Mouse (Mus musculus) urinary bladder, postnatal 25 days (tissue): ENCODE data around the gene Tuba1a.
"Not testable (repeated sequence)": the region's sequence is repeated elsewhere in the genome, so short reads cannot be mapped to it uniquely, and the experiment has no call there.

ENCODE experiments used
- DNase-seq: peaks from one replicate; pipeline ENCODE4 v3.0.0; 2022; ENCODE audit warnings: low spot score

The Tuba1a gene

GRCm38 (mm10) chr15:98954425-98955253 lies 1.1 kb upstream of the Tuba1a start:
- DNase-seq = no peak

DNA sequence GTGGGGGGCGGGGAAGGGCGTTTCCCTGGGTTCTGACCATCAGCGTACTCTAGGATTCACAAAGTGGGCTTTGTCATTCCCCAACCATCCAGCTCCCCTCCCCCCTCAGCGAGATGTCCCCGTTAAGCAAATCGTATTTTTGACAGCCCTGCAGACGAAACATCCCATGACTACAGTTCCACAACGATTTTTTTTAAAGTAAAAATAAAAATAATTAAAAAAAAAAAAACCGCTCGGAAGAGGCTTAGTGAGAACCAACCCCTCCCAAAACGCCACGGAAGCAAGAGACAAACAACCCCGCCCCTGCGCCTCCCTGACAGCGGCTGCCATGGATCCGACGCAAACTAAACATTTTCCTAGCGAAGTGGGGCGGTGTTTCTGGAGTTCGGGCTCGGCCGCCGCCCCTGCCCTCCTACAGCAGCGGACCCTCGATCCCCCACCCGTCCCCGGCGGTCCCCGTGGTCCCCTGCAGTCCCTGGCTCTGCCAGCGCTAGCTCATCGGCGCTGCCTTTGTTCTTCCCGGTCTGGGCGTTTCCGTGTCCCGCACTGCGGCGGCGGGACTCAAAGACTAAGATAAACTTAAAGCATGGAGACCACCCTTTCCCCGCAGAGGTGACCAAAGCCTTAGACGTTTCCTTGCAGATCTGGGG lies 627 bp downstream of the Tuba1a start:
- peak; percentile 46 for DNase-seq

- no peak for DNase-seq
Measured at GRCm38 (mm10) chr15:98952063-98952455, 1.4 kb downstream of the Tuba1a start.

- not testable (repeated sequence) for DNase-seq
Measured at GRCm38 (mm10) chr15:98951122-98952062, 2.1 kb downstream of the Tuba1a start.

- no peak for DNase-seq
Measured at GRCm38 (mm10) chr15:98949607-98949892, 4.0 kb downstream of the Tuba1a start.

GRCm38 (mm10) chr15:98948857-98949606 lies 4.5 kb downstream of the Tuba1a start:
- no peak for DNase-seq

GRCm38 (mm10) chr15:98948382-98948781 lies 5.1 kb downstream of the Tuba1a start:
- DNase-seq = no peak

GRCm38 (mm10) chr15:98947884-98948283 lies 5.6 kb downstream of the Tuba1a start:
- DNase-seq = no peak

- DNase-seq = no peak
Measured at GRCm38 (mm10) chr15:98943133-98943532, 10.4 kb downstream of the Tuba1a start.

- no peak for DNase-seq
Measured at GRCm38 (mm10) chr15:98942081-98942480, 11.4 kb downstream of the Tuba1a start.

DNA sequence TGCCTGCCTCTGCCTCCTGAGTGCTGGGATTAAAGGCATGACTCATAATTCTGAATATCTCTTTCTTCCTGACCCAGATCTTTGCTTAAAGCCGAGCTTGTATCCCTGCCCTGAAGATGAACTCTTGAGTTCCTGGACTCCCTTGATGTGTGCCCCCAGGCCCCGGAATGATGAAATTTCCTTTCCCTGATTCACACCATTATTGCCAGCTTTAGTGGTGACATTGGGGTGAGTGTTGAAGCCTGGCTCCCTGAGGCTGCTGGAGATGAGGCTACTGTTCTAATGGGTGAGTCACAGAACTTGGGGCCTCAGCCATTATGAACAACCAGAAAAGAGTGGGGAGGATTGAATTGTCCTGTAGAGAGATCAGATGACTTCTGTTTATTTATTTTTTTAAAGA lies 12.0 kb downstream of the Tuba1a start:
- DNase-seq = no peak

- no peak for DNase-seq
Measured at GRCm38 (mm10) chr15:98940816-98941215, 12.7 kb downstream of the Tuba1a start.

- peak; percentile 87 for DNase-seq
Measured at GRCm38 (mm10) chr15:98934217-98934839, 19.2 kb downstream of the Tuba1a start, which contains the start of gene Tuba1b. TSS of gene Tuba1b (minus strand) at chr15:98934565.

GRCm38 (mm10) chr15:98933833-98934216 lies 19.7 kb downstream of the Tuba1a start:
- DNase-seq = peak; percentile 93

DNA sequence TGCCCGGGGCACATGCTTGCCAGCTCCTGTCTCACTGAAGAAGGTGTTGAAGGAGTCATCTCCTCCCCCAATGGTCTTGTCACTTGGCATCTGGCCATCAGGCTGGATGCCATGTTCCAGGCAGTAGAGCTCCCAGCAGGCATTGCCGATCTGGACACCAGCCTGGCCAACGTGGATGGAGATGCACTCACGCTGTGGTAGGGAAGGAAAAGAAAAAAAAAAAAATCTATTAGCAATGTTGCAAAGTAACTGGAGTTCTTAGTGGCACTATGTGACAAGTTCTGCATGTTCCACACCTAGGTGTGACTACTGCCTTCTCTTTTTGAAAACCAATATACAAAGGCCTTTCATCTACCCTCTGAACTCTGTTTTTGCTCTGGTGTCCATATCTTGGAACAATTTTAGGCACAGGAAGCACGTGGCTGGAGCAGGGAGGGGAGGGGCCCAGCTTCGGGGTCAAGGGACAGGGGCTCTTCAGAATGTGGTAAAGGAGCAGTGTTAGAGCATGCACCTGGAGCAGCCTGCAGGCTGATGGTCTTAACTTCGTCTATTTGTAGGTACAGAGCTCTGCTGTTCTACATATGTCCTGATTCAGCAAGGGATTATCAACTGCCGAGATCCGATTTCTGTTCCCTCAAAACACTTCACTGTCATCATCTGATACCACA lies 20.4 kb downstream of the Tuba1a start:
- not testable (repeated sequence) for DNase-seq

DNA sequence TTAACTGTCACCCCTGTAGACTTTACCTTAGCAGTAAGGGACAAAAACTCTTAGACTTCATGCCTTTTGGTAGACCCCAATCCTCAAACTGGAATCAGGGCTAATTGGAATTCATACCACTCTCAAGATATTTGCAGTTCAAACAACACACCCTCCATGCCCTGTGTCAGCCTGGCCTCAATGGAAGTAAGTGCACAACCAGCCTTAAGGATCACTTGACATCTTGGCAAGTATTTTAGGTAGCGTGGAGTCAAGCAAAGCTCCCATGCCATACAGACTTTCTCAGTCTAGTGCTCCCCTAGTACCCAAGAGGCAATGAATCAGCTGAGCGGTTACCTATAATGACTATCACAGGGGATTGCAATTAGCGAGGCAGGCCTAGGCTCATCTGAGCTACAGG lies 22.5 kb downstream of the Tuba1a start:
- DNase-seq = no peak

- no peak for DNase-seq
Measured at GRCm38 (mm10) chr15:98930017-98930734, 23.3 kb downstream of the Tuba1a start.

GRCm38 (mm10) chr15:98928598-98929240 lies 24.8 kb downstream of the Tuba1a start:
- peak; percentile 45 for DNase-seq

- no peak for DNase-seq
Measured at GRCm38 (mm10) chr15:98927566-98927965, 25.9 kb downstream of the Tuba1a start.

DNA sequence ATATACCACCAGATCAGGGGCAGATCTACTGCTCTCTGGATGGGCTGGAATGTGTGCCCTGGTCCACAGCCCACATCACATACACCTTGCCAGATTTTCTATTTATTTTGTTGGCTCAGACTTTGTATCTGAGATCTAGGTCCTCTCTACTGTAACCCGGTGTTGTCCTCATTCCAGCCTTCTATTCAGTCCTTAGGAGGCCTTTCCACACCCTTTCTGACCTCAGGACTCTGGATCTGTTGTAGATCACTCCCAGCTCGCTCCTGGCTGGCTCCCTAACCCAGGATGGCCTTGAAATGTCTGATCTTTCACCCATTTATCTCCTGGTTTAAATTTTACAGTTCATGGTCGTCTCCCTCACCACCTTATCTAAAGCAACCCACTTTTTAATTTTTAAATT lies 28.8 kb downstream of the Tuba1a start:
- DNase-seq = no peak
